Mouse (Mus musculus) CH12.LX (cell line): ENCODE results near the gene Ado.

ENCODE experiments used
- CHD2 ChIP-seq: IDR thresholded peaks from 2 replicates; pipeline ENCODE4 v1.6.1; 2011; ENCODE audit warnings: low read length, improper control_type of control experiment
- CTCF ChIP-seq, 2 experiments: IDR thresholded peaks in 1 of 2; conservative IDR thresholded peaks in 1 of 2; 2 replicates each; pipeline ENCODE4 v1.5.1; 2011 to 2012; ENCODE audit warnings: low read depth in 2 of 2, low read length in 2 of 2, improper control_type of control experiment in 1 of 2, inconsistent platforms in 1 of 2, mild to moderate bottlenecking in 1 of 2, moderate library complexity in 1 of 2
- EP300 ChIP-seq: IDR thresholded peaks from 2 replicates; pipeline ENCODE4 v1.6.1; 2011; ENCODE audit warnings: low read length, improper control_type of control experiment
- JUND ChIP-seq: conservative IDR thresholded peaks from 2 replicates; pipeline ENCODE4 v1.6.1; 2011; ENCODE audit warnings: low read depth, low read length, improper control_type of control experiment
- MXI1 ChIP-seq: IDR thresholded peaks from 2 replicates; pipeline ENCODE4 v1.6.1; 2011; ENCODE audit warnings: mild to moderate bottlenecking, low read depth, low read length, improper control_type of control experiment
- POLR2A ChIP-seq: IDR thresholded peaks from 2 replicates; pipeline ENCODE4 v1.6.1; 2011; ENCODE audit warnings: low read depth, mild to moderate bottlenecking, improper control_type of control experiment, low read length
- RAD21 ChIP-seq: IDR thresholded peaks from 2 replicates; pipeline ENCODE4 v1.6.1; 2011; ENCODE audit warnings: low read depth, mild to moderate bottlenecking, low read length, improper control_type of control experiment, moderate library complexity
- RCOR1 ChIP-seq: conservative IDR thresholded peaks from 2 replicates; pipeline ENCODE4 v1.6.1; 2012; ENCODE audit warnings: low read depth, mild to moderate bottlenecking, inconsistent platforms, low read length, improper control_type of control experiment
- SMC3 ChIP-seq: IDR thresholded peaks from 2 replicates; pipeline ENCODE4 v1.6.1; 2011; ENCODE audit warnings: low read depth, low read length, improper control_type of control experiment
- TCF12 ChIP-seq: IDR thresholded peaks from 2 replicates; pipeline ENCODE4 v1.6.1; 2014; ENCODE audit warnings: low read depth, mild to moderate bottlenecking, inconsistent platforms, low read length, improper control_type of control experiment
- ZMIZ1 ChIP-seq: IDR thresholded peaks from 2 replicates; pipeline ENCODE4 v1.6.1; 2012; ENCODE audit warnings: low read depth, mild to moderate bottlenecking, inconsistent platforms, low read length, improper control_type of control experiment
- ZNF384 ChIP-seq: IDR thresholded peaks from 2 replicates; pipeline ENCODE4 v1.6.1; 2012; ENCODE audit warnings: low read depth, low read length, improper control_type of control experiment, inconsistent platforms

- TF ChIP-seq CHD2: no peak
- no peak for TF ChIP-seq CTCF (conservative IDR thresholded peaks at IDR 0.05 in 1 of 2, IDR thresholded peaks at IDR 0.05 in 1 of 2; ENCODE audit: low read depth in 2 of 2, low read length in 2 of 2)
- no peak for TF ChIP-seq RCOR1
- no peak for TF ChIP-seq ZMIZ1
- TF ChIP-seq MXI1: no peak
- TF ChIP-seq EP300: no peak
- TF ChIP-seq SMC3: no peak
- TF ChIP-seq JUND: no peak
- TF ChIP-seq ZNF384: no peak
- no peak for TF ChIP-seq POLR2A
- TF ChIP-seq RAD21: no peak
- no peak for TF ChIP-seq TCF12
Measured at GRCm38 (mm10) chr10:67539401-67539730, 9.4 kb downstream of the Ado start.
